Mouse (Mus musculus) cortical plate, adult 2 months (tissue): ENCODE measurements around the gene Akt2. TPM values are rescaled to one million over a fixed set of nuclear protein-coding genes. Genes with fewer than 3 reads are reported as not detected.
A peak's percentile ranks its signal among the peaks of the same experiment; 100 is the strongest.

ENCODE experiments used
- H3K27ac ChIP-seq: fragments of 200-500 bp; 2 replicates; pipeline ENCODE4 v1.5.1; 2012; ENCODE audit warnings: low read length, control low read depth, inconsistent platforms; ENCODE audit not compliant: insufficient read depth
- H3K4me1 ChIP-seq: fragments of 200-500 bp; 2 replicates; pipeline ENCODE4 v1.6.1; 2011; ENCODE audit warnings: low read length; ENCODE audit not compliant: control insufficient read depth, insufficient read depth
- H3K4me3 ChIP-seq: fragments of 200-500 bp; 2 replicates; pipeline ENCODE4 v1.5.1; 2011; ENCODE audit warnings: mild to moderate bottlenecking, low read length, control low read depth; ENCODE audit not compliant: insufficient read depth
- CTCF ChIP-seq: fragments of 200-500 bp; IDR thresholded peaks from 2 replicates; pipeline ENCODE4 v1.5.1; 2011; ENCODE audit warnings: mild to moderate bottlenecking, control low read depth, low read length; ENCODE audit not compliant: insufficient read depth; ENCODE audit errors: extremely low read depth
- POLR2A ChIP-seq: fragments of 200-500 bp; IDR thresholded peaks from 2 replicates; pipeline ENCODE4 v1.6.1; 2011; ENCODE audit warnings: mild to moderate bottlenecking, low read length, control low read depth; ENCODE audit not compliant: insufficient read depth; ENCODE audit errors: extremely low read depth
- polyA plus RNA-seq: library from polyadenylated mRNA; depleted of rRNA; stranded (reverse); fragments of >200 nt; gene quantifications from 2 replicates; pipeline ENCODE4 v1.2.3, GENCODE M21; 2012

Akt2 gene
- polyA plus RNA-seq, 1 experiment: 161 TPM

- no peaks in the 10 kb centered on the region for H3K4me1 ChIP-seq
- no peak overlapping the region for H3K27ac ChIP-seq
- TF ChIP-seq POLR2A (no peak), CTCF (no peak)
- no peak overlapping the region for H3K4me3 ChIP-seq
These were observed 4.5 kb upstream of the Akt2 start for GRCm38 (mm10) chr7:27586861-27587260.

GRCm38 (mm10) chr7:27587741-27588140 is 3.6 kb upstream of the Akt2 start:
- no peaks in the 10 kb centered on the region for H3K4me1 ChIP-seq
- TF ChIP-seq CTCF (no peak), POLR2A (no peak)
- no peak overlapping the region for H3K4me3 ChIP-seq
- H3K27ac ChIP-seq: no peak overlapping the region

GRCm38 (mm10) chr7:27590088-27590487 is 1.3 kb upstream of the Akt2 start:
- peaks cover 11% of the 10 kb centered on the region for H3K4me1 ChIP-seq
- no peak overlapping the region for H3K4me3 ChIP-seq
- no peak overlapping the region for H3K27ac ChIP-seq
- TF ChIP-seq CTCF: no peak
- TF ChIP-seq POLR2A: no peak

DNA sequence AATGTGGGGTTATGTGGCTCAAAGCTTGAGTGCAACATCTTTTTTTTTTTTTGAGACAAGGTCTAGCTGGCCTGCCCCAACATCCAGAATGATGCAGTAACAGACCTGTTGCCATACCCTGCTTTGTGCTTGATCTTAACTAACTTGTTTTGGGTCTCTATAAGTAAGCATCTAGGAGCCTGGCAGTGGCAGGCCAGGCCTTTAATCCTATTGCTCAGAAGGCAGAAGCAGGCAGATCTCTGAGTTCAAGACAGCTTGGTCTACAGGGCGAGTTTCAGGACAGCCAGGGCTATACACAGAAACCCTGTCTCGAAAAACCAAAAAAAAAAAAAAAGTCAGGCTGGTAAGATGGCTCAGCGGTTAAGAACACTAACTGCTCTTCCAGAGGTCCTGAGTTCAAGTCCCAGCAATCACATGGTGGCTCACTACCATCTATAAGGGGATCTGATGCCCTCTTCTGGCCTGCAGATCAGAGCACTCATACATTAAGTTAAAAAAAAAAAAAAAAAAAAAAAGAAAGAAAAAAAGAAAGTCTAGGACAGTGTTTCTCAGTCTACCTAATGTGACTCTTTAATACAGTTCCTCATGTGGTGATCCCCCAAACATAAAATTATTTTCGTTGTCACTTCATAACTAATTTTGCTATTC is 662 bp upstream of the Akt2 start:
- Histone ChIP-seq H3K4me3 (no peak overlapping the region), H3K27ac (no peak overlapping the region), H3K4me1 (peaks cover 11% of the 10 kb centered on the region)
- no peak for TF ChIP-seq POLR2A
- no peak for TF ChIP-seq CTCF

- H3K4me1 ChIP-seq: peaks cover 18% of the 10 kb centered on the region
- TF ChIP-seq CTCF (no peak), POLR2A (no peak)
- peak overlapping the region; percentile 99 for H3K27ac ChIP-seq
- peak overlapping the region; percentile 90 for H3K4me3 ChIP-seq
These were observed 1.0 kb downstream of the Akt2 start for GRCm38 (mm10) chr7:27592217-27592929.

- Histone ChIP-seq H3K27ac (peak overlapping the region; percentile 99), H3K4me1 (peaks cover 21% of the 10 kb centered on the region), H3K4me3 (peak overlapping the region; percentile 90)
- TF ChIP-seq POLR2A (no peak), CTCF (no peak)
These were observed 1.7 kb downstream of the Akt2 start for GRCm38 (mm10) chr7:27592934-27593645.

- H3K27ac ChIP-seq: peak overlapping the region; percentile 96
- H3K4me1 ChIP-seq: peaks cover 38% of the 10 kb centered on the region
These were observed 5.5 kb downstream of the Akt2 start for GRCm38 (mm10) chr7:27596586-27597503.

GRCm38 (mm10) chr7:27598053-27598452 is 6.7 kb downstream of the Akt2 start:
- Histone ChIP-seq H3K27ac (peak overlapping the region; percentile 96; the same call in 1 of the 2 replicates), H3K4me3 (no peak overlapping the region), H3K4me1 (peaks cover 38% of the 10 kb centered on the region)
- TF ChIP-seq POLR2A (peak; percentile 46; the same call in 1 of the 2 replicates), CTCF (no peak)

More at GRCm38 (mm10) chr7:27596586-27597503, 5.5 kb downstream of the Akt2 start:
- TF ChIP-seq POLR2A (no peak), CTCF (no peak)
- H3K4me3 ChIP-seq: no peak overlapping the region

- Histone ChIP-seq H3K27ac (peak overlapping the region; percentile 91), H3K4me1 (peaks cover 45% of the 10 kb centered on the region)
- TF ChIP-seq POLR2A: no peak
- no peak for TF ChIP-seq CTCF
These were observed 10.3 kb downstream of the Akt2 start for GRCm38 (mm10) chr7:27601628-27602027.

More at GRCm38 (mm10) chr7:27601628-27602027, 10.3 kb downstream of the Akt2 start:
- H3K4me3 ChIP-seq: no peak overlapping the region
